Mouse (Mus musculus): ENCODE results near the gene D17H6S53E. TPM values are rescaled to one million over a fixed set of nuclear protein-coding genes. Genes with fewer than 3 reads are reported as not detected.

Gene D17H6S53E
- polyA plus RNA-seq, 1 experiment from 2014 or later, result 7.8 TPM

DNA sequence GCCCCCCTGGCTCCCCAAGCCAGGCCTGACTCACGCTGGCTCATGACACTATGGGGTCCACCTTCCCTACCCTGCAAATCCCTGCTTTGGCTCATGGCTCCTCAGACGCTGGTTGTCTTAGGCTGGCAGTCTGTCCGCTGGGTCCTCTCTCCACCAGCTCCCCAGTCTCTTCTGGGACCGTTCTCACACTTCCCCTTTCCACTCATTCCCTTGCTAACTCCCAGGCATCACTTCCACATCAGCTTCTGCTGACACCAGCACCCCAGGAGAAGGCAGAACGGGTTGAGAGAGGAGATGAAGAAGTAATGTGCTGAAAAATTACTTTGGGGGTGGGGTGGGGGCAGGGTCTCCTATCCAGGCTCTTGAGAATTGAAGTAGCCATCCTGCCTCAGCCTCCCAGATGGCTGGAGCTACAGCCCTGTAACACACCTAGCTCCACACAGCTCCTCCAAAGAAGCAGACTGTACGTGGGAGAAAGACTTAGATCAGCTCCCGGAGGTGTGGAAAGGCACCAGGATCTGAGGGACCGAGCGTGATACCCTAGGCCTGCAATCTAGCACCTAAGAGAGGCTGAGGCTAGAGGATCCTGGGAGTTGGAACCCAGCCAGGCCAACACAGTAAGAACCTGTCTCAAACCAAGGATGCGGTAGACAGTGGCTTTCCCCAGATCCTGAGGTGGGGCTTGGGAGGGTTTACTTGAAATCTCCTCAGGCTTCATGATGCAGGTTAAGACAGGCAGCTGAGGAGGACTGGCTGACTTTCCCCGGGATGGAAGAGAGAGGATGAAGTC, 46.5 kb downstream of the D17H6S53E start:
- WGBS, result 76% methylated on average over 11 of the region's 11 CpGs
- no peak overlapping the region for H3K4me3 ChIP-seq

DNA sequence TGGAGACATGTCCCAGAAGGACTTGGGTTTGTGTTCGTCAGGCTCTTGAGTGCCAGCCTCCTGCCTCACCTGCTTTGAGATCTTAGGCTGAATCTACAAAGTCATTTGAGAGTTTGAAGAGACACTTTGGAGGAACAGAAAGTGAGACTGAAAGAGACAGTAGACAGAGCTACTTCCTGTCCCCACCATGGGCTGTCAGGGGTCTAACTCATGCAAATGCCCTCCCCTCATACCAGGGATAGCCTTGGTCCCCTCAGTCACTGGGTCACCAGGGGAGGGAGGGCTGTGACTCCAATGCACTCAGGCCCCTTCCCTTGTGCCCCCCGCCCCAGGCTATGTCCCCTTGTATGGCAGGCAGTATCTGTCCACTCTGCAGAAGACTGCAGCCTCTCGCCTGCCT, 47.2 kb downstream of the D17H6S53E start:
- Histone ChIP-seq H3K27me3 (ENCODE audit: poor library complexity, severe bottlenecking) (no peaks in the 10 kb centered on the region), H3K4me3 (no peak overlapping the region), H3K4me1 (0 out of 2 replicates have a peak, but pooled peaks cover 3% of the 10 kb centered on the region), H3K9me3 (no peaks in the 10 kb centered on the region), H3K36me3 (replicated peaks) (no peaks in the 10 kb centered on the region), H3K27ac (no peak overlapping the region)
- WGBS, result 77% methylated on average over 3 of the region's 3 CpGs
- DNase-seq (ENCODE audit: extremely low spot score, low spot score), result no peak

More for the DNA sequence above, 46.5 kb downstream of the D17H6S53E start:
- no peaks in the 10 kb centered on the region for H3K36me3 ChIP-seq (replicated peaks)
- H3K27me3 ChIP-seq (ENCODE audit: poor library complexity, severe bottlenecking), result no peaks in the 10 kb centered on the region
- H3K4me1 ChIP-seq, result 0 out of 2 replicates have a peak, but pooled peaks cover 3% of the 10 kb centered on the region
- no peak overlapping the region for H3K27ac ChIP-seq
- no peaks in the 10 kb centered on the region for H3K9me3 ChIP-seq
- DNase-seq (ENCODE audit: extremely low spot score, low spot score), result no peak

DNA sequence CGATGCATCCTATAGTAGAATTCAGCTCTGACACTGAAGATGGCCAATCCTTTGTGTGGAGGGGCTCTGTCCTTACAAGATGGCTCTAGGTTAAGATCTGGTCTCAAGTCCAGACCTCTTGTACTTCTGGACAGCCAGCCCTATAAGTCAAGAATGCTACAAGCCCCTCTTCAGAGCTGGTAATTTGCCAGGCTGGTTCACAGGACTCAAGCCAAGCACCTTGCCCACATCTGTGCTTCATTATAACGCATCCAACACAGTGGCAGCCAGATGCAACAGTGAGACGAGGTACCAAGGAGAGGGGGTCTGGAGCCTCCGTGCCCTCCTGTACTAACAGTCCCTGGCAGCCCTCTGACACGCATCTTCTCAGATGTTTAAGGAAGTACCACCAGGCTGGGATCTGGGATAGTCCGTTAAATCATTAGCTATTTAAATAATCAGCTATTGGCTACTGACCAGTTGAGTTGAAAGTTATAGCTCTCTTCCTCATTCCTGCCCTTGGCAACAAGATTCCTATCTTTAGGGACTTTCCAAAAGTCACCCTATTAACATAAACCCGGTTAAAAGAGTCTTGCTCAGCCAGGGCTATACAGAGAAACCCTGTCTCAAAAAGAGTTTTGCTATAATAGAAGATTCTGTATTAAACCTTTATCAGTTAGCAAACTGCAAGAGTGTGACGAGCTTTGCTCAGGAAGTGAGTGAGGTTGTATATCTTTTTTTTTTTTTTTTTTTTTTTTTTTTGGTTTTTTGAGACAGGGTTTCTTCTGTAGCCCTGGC, 48.2 kb downstream of the D17H6S53E start:
- DNase-seq (ENCODE audit: extremely low spot score, low spot score), result no peak

DNA sequence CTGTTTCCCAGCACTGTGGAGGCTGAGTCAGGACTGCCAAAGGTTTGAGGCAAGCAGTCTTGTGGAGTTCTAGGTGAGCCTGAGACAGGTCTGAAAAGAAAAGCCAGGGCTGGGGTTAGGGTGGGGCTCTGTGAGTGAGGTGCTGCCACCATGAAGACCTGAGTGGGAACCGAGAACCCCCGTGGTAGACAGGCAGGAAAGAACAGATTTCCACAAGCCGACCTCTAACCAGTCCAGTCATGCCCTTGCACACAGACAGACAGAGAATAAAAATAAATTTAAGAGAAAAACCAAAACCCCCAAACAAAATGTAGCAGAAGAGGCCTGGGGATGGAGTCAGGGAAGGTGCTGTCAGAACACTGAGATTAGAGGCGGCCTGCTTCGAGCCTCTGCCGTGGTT, 49.2 kb downstream of the D17H6S53E start:
- WGBS, result 81% methylated on average over 6 of the region's 6 CpGs
- no peaks in the 10 kb centered on the region for H3K9me3 ChIP-seq
- H3K27me3 ChIP-seq (ENCODE audit: poor library complexity, severe bottlenecking), result no peaks in the 10 kb centered on the region
- H3K36me3 ChIP-seq (replicated peaks), result no peaks in the 10 kb centered on the region
- no peak overlapping the region for H3K27ac ChIP-seq
- H3K4me3 ChIP-seq, result no peak overlapping the region
- H3K4me1 ChIP-seq, result 0 out of 2 replicates have a peak, but pooled peaks cover 3% of the 10 kb centered on the region
- no peak for DNase-seq (ENCODE audit: extremely low spot score, low spot score)

More for the DNA sequence above, 48.2 kb downstream of the D17H6S53E start:
- H3K9me3 ChIP-seq, result no peaks in the 10 kb centered on the region
- no peak overlapping the region for H3K4me3 ChIP-seq
- no peaks in the 10 kb centered on the region for H3K36me3 ChIP-seq (replicated peaks)
- no peak overlapping the region for H3K27ac ChIP-seq
- H3K27me3 ChIP-seq (ENCODE audit: poor library complexity, severe bottlenecking), result no peaks in the 10 kb centered on the region
- 79% methylated on average over 8 of the region's 8 CpGs for WGBS
- 0 out of 2 replicates have a peak, but pooled peaks cover 3% of the 10 kb centered on the region for H3K4me1 ChIP-seq

DNA sequence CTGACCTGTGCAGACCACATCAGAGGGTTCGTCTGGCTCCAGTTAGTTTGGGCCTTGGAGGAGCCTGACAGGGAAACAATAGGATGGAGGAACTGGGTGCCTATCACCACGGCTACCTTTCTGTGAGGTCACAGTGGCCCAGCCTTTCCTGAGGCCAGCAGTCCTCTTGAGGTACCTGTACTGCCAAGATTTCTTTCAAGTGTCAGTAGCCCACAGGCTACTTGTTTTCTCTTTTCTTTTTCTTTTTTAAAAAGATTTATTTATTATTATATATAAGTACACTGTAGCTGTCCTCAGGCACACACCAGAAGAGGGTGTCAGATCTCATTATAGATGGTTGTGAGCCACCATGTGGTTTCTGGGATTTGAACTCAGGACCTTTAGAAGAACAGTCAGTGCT, 49.8 kb downstream of the D17H6S53E start, which contains the start of gene Aif1:
TSS of gene Aif1 (minus strand) at position 101 of the 400 bp plus-strand sequence.
- H3K27ac ChIP-seq, result no peak within 1 kb of the TSS
- WGBS, result 57% methylated on average over 2 of the region's 2 CpGs
- H3K4me3 ChIP-seq, result no peak within 1 kb of the TSS
- H3K36me3 ChIP-seq (replicated peaks), result no peaks in the 10 kb centered on the region
- H3K27me3 ChIP-seq (ENCODE audit: poor library complexity, severe bottlenecking), result no peaks in the 10 kb centered on the region
- no peak for DNase-seq (ENCODE audit: extremely low spot score, low spot score)
- no peaks in the 10 kb centered on the region for H3K9me3 ChIP-seq
- 0 out of 2 replicates have a peak, but pooled peaks cover 3% of the 10 kb centered on the region for H3K4me1 ChIP-seq

Other genes starting within 250 kb of the D17H6S53E start
- gene Zbtb12, start 246.9 kb upstream of the D17H6S53E start, polyA plus RNA-seq (2016; fragmentation: Nextera tagmentation; extraction: Ambion mirVana), result 6.6 and 7.0 TPM in 2 replicates
- 0.05 and 0.11 TPM in 2 replicates for gene Gm20547, start 244.3 kb upstream of the D17H6S53E start, polyA plus RNA-seq (2016; fragmentation: Nextera tagmentation; extraction: Ambion mirVana)
- 0.83 and 1.7 TPM in 2 replicates for gene C2, start 228.1 kb upstream of the D17H6S53E start, polyA plus RNA-seq (2016; fragmentation: Nextera tagmentation; extraction: Ambion mirVana)
- gene Ehmt2, start 227.9 kb upstream of the D17H6S53E start, polyA plus RNA-seq (2016; fragmentation: Nextera tagmentation; extraction: Ambion mirVana), result 93.3 and 98.8 TPM in 2 replicates
- gene Slc44a4, start 211.9 kb upstream of the D17H6S53E start, polyA plus RNA-seq (2016; fragmentation: Nextera tagmentation; extraction: Ambion mirVana), result 0.06 and 0.11 TPM in 2 replicates
- gene Neu1, start 195.1 kb upstream of the D17H6S53E start, polyA plus RNA-seq (2016; fragmentation: Nextera tagmentation; extraction: Ambion mirVana), result 18.2 and 18.8 TPM in 2 replicates
- 0.07 TPM in 1 of 2 replicates, not detected in the other for gene Hspa1b, start 167.1 kb upstream of the D17H6S53E start, polyA plus RNA-seq (2016; fragmentation: Nextera tagmentation; extraction: Ambion mirVana)
- gene Gm20481, start 156.5 kb upstream of the D17H6S53E start, polyA plus RNA-seq (2016; fragmentation: Nextera tagmentation; extraction: Ambion mirVana), result not detected in 2 replicates
- gene Hspa1a, start 154.2 kb upstream of the D17H6S53E start, polyA plus RNA-seq (2016; fragmentation: Nextera tagmentation; extraction: Ambion mirVana), result 0.94 and 2.1 TPM in 2 replicates
- gene Hspa1l, start 153.7 kb upstream of the D17H6S53E start, polyA plus RNA-seq (2016; fragmentation: Nextera tagmentation; extraction: Ambion mirVana), result 1.1 TPM in 2 replicates
- gene Lsm2, start 144.5 kb upstream of the D17H6S53E start, polyA plus RNA-seq (2016; fragmentation: Nextera tagmentation; extraction: Ambion mirVana), result 363 and 375 TPM in 2 replicates
- gene Vars, start 125.4 kb upstream of the D17H6S53E start, polyA plus RNA-seq (2016; fragmentation: Nextera tagmentation; extraction: Ambion mirVana), result 229 and 234 TPM in 2 replicates
- gene Vwa7, start 109.8 kb upstream of the D17H6S53E start, polyA plus RNA-seq (2016; fragmentation: Nextera tagmentation; extraction: Ambion mirVana), result 0.19 and 0.22 TPM in 2 replicates
- 3.0 and 4.1 TPM in 2 replicates for gene Sapcd1, start 98.4 kb upstream of the D17H6S53E start, polyA plus RNA-seq (2016; fragmentation: Nextera tagmentation; extraction: Ambion mirVana)
- 4.3 and 5.1 TPM in 2 replicates for gene Msh5, start 79.6 kb upstream of the D17H6S53E start, polyA plus RNA-seq (2016; fragmentation: Nextera tagmentation; extraction: Ambion mirVana)
- gene Clic1, start 76.4 kb upstream of the D17H6S53E start, polyA plus RNA-seq (2016; fragmentation: Nextera tagmentation; extraction: Ambion mirVana), result 174 and 179 TPM in 2 replicates
- 414 and 441 TPM in 2 replicates for gene Ddah2, start 67.3 kb upstream of the D17H6S53E start, polyA plus RNA-seq (2016; fragmentation: Nextera tagmentation; extraction: Ambion mirVana)
- gene Ly6g6c, start 61.0 kb upstream of the D17H6S53E start, polyA plus RNA-seq (2016; fragmentation: Nextera tagmentation; extraction: Ambion mirVana), result 0.25 TPM in 1 of 2 replicates, not detected in the other
- gene Mpig6b, start 60.2 kb upstream of the D17H6S53E start, polyA plus RNA-seq (2016; fragmentation: Nextera tagmentation; extraction: Ambion mirVana), result 0.59 and 0.72 TPM in 2 replicates
- 1.00 TPM in 1 of 2 replicates, not detected in the other for gene Ly6g6e, start 49.5 kb upstream of the D17H6S53E start, polyA plus RNA-seq (2016; fragmentation: Nextera tagmentation; extraction: Ambion mirVana)
- gene Ly6g6d, start 48.3 kb upstream of the D17H6S53E start, polyA plus RNA-seq (2016; fragmentation: Nextera tagmentation; extraction: Ambion mirVana), result 1.8 and 2.0 TPM in 2 replicates
- gene Ly6g6f, start 40.8 kb upstream of the D17H6S53E start, polyA plus RNA-seq (2016; fragmentation: Nextera tagmentation; extraction: Ambion mirVana), result 0.46 and 0.69 TPM in 2 replicates
- 51.8 and 52.7 TPM in 2 replicates for gene Abhd16a, start 37.1 kb upstream of the D17H6S53E start, polyA plus RNA-seq (2016; fragmentation: Nextera tagmentation; extraction: Ambion mirVana)
- gene Ly6g5c, start 18.1 kb upstream of the D17H6S53E start, polyA plus RNA-seq (2016; fragmentation: Nextera tagmentation; extraction: Ambion mirVana), result not detected in 2 replicates
- gene Ly6g5b, start 10.9 kb upstream of the D17H6S53E start, polyA plus RNA-seq (2016; fragmentation: Nextera tagmentation; extraction: Ambion mirVana), result 1.2 and 1.4 TPM in 2 replicates
- 33.9 and 42.2 TPM in 2 replicates for gene Gpank1, start 4.9 kb upstream of the D17H6S53E start, polyA plus RNA-seq (2016; fragmentation: Nextera tagmentation; extraction: Ambion mirVana)
- gene Csnk2b, start 4.3 kb upstream of the D17H6S53E start, polyA plus RNA-seq (2016; fragmentation: Nextera tagmentation; extraction: Ambion mirVana), result 290 and 303 TPM in 2 replicates
- 0.74 and 0.97 TPM in 2 replicates for gene Apom, start 5.7 kb downstream of the D17H6S53E start, polyA plus RNA-seq (2016; fragmentation: Nextera tagmentation; extraction: Ambion mirVana)
- gene Bag6, start 8.8 kb downstream of the D17H6S53E start, polyA plus RNA-seq (2016; fragmentation: Nextera tagmentation; extraction: Ambion mirVana), result 65.9 and 69.0 TPM in 2 replicates
- gene Prrc2a, start 38.5 kb downstream of the D17H6S53E start, polyA plus RNA-seq (2016; fragmentation: Nextera tagmentation; extraction: Ambion mirVana), result 195 and 200 TPM in 2 replicates
- gene Aif1, start 49.7 kb downstream of the D17H6S53E start, polyA plus RNA-seq (2016; fragmentation: Nextera tagmentation; extraction: Ambion mirVana), result 3.3 and 3.9 TPM in 2 replicates
- gene Lst1, start 62.1 kb downstream of the D17H6S53E start, polyA plus RNA-seq (2016; fragmentation: Nextera tagmentation; extraction: Ambion mirVana), result 3.3 and 4.7 TPM in 2 replicates
- 0.16 and 0.32 TPM in 2 replicates for gene Ltb, start 68.1 kb downstream of the D17H6S53E start, polyA plus RNA-seq (2016; fragmentation: Nextera tagmentation; extraction: Ambion mirVana)
- 0.10 TPM in 1 of 2 replicates, not detected in the other for gene Tnf, start 75.6 kb downstream of the D17H6S53E start, polyA plus RNA-seq (2016; fragmentation: Nextera tagmentation; extraction: Ambion mirVana)
- not detected in 2 replicates for gene Lta, start 79.0 kb downstream of the D17H6S53E start, polyA plus RNA-seq (2016; fragmentation: Nextera tagmentation; extraction: Ambion mirVana)
- 0.53 TPM in 1 of 2 replicates, not detected in the other for gene Gm16181, start 94.5 kb downstream of the D17H6S53E start, polyA plus RNA-seq (2016; fragmentation: Nextera tagmentation; extraction: Ambion mirVana)
- gene Atp6v1g2, start 107.3 kb downstream of the D17H6S53E start, polyA plus RNA-seq (2016; fragmentation: Nextera tagmentation; extraction: Ambion mirVana), result 7.0 and 7.7 TPM in 2 replicates
- gene Nfkbil1, start 109.4 kb downstream of the D17H6S53E start, polyA plus RNA-seq (2016; fragmentation: Nextera tagmentation; extraction: Ambion mirVana), result 10.0 and 11.5 TPM in 2 replicates
- 757 and 759 TPM in 2 replicates for gene Ddx39b, start 115.4 kb downstream of the D17H6S53E start, polyA plus RNA-seq (2016; fragmentation: Nextera tagmentation; extraction: Ambion mirVana)
- 57.8 and 58.6 TPM in 2 replicates for gene H2-D1, start 136.4 kb downstream of the D17H6S53E start, polyA plus RNA-seq (2016; fragmentation: Nextera tagmentation; extraction: Ambion mirVana)
- gene H2-Q1, start 194.0 kb downstream of the D17H6S53E start, polyA plus RNA-seq (2016; fragmentation: Nextera tagmentation; extraction: Ambion mirVana), result not detected in 2 replicates
- gene H2-Q2, start 215.9 kb downstream of the D17H6S53E start, polyA plus RNA-seq (2016; fragmentation: Nextera tagmentation; extraction: Ambion mirVana), result 0.26 and 0.35 TPM in 2 replicates

Data from forebrain, embryonic 10.5 days (tissue).